Mouse (Mus musculus): ENCODE results near the gene Wdr62. TPM values are rescaled to one million over a fixed set of nuclear protein-coding genes. Genes with fewer than 3 reads are reported as not detected.
A peak's percentile ranks its signal among the peaks of the same experiment; 100 is the strongest.

The Wdr62 gene
- total RNA-seq (2021), result 1 to 10 TPM; 2.0 to 2.2 TPM
- long read RNA-seq, experiment 1, partial matches to known transcripts, result 1 of 4 reads
- long read RNA-seq, experiment 1, other reads (novel, unspliced or antisense), result 3 of 4 reads
- long read RNA-seq, experiment 2, partial matches to known transcripts, result 0 of 5 reads
- long read RNA-seq, experiment 2, other reads (novel, unspliced or antisense), result 5 of 5 reads

DNA sequence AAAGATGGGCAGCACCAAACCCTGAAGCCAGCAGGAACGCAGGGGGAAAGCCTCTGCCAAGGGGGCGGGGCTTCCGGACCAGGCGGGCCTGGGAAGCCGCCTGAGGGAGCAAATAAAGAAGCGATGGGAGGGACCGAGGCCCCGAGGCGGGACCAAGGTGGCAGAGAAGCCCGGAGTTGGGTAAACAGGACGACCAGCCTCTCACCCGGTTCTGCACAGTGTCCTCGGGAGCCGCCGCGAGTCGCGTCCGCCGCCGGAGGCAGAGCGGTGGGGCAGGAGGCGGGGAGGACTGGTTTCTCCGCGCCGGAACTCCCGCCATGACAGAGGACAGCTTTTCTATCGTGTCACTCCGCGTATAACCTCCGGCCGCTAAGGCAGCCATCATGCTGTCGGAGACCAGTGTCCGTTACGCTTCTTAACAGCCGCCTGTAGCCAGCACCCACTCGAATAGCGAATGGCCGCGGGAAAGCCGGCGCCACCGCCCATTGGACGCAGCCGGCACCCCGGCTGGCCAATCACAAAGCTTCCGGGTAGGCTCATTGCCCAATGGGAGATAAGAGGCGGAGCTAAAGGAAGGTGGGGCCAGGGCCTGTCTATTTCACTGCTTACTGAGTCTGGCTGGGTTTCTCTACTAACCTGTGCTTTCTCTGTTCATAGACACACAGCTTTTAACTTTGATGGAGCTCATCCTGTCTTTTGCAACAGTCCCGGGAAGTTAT is at the start of gene Wdr62, which contains the start of gene Thap8:
Gene Wdr62, minus strand, starts transcription at position 469 of the 719 bp plus-strand sequence.
Gene Thap8, plus strand, starts transcription at position 144 of the 719 bp plus-strand sequence.
- peak; percentile 93 for DNase-seq (ENCODE audit: low spot score)

DNA sequence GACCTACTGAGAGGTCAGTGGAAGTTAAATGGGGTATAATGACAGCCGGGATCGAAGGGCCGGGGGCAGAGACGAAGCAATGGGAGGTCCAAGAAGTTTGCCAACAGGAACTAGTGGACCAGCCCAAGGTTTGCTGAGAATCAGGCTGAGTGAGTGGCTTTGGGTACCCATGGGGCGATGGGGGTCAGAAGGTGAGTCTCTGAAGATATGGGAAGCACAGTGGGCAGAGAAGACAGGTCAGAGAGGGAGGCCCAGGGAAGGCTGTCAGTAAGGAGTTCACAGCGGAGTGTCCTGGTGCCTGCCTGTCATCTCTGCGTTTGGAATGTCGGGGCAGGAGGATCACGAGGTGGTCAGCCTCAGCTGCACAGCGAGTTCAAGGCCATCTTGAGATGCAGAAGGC is 48.2 kb upstream of the Wdr62 start:
- no peak for DNase-seq (ENCODE audit: low spot score)

DNA sequence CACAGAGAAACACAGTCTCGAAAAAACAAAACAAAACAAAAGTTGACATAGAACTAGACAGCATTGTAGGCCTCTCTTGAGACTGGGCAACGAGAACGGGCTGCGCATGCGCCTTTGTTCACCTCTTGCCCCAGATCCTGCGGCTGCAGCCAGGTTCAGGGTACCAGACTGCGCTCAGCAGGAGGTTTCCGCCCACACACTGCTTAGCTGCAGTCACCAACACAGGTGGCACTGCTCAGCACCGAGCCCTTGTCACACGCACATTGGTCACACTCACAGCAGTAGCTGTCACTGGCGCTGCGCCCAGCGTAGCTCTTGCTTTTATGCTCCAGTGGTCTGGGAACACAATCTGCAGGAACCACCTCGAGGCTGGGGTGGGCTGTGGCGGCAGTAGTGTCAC is 46.9 kb upstream of the Wdr62 start:
- no peak for DNase-seq (ENCODE audit: low spot score)

DNA sequence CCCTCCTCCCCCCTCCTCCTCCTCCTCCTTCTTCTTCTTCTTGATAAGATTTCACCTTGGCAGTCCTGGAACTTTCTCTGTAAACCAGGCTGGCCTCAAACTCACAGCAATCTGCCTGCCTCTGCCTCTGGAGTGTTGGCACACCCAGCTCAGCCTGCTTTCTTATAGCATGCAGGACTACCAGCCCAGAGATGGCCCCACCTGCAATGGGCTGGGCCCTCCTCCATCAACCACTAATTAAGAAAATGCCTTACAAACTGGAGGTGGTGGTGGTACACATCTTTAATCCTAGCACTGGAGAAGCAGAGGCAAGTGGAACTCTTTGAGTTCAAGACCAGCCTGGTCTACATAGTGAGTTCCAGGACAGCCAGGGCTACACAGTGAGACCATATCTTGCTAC is 46.2 kb upstream of the Wdr62 start:
- no peak for DNase-seq (ENCODE audit: low spot score)

DNA sequence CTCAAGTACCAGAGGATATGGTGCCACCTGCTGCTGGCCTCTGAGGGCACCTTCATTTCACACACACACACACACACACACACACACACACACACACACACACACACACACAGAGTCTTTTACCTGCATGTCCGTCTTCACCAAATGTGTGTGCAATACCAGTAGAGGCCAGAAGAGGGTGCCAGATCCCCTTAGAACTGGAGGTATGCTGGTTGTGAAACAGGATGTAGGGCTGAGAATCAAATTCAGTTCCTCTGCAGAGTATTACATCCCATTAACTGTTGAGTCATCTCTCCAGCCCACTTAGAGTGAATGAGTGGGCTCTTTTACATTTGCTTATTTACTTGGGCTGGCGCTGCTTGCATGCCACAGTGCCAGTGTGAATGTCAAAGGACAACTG is 45.1 kb upstream of the Wdr62 start:
- peak; percentile 25 for DNase-seq (ENCODE audit: low spot score)

- no peak for DNase-seq (ENCODE audit: low spot score)
Measured at GRCm38 (mm10) chr7:30324300-30324944, 44.2 kb upstream of the Wdr62 start.

GRCm38 (mm10) chr7:30323795-30324194 is 43.6 kb upstream of the Wdr62 start, which contains the start of gene Sdhaf1:
Gene Sdhaf1, minus strand, starts transcription at chr7:30323895.
- no peak for DNase-seq (ENCODE audit: low spot score)

GRCm38 (mm10) chr7:30322865-30323264 is 42.6 kb upstream of the Wdr62 start:
- DNase-seq (ENCODE audit: low spot score), result no peak

- DNase-seq (ENCODE audit: low spot score), result peak; percentile 98
Measured at GRCm38 (mm10) chr7:30322285-30322667, 42.1 kb upstream of the Wdr62 start.

DNA sequence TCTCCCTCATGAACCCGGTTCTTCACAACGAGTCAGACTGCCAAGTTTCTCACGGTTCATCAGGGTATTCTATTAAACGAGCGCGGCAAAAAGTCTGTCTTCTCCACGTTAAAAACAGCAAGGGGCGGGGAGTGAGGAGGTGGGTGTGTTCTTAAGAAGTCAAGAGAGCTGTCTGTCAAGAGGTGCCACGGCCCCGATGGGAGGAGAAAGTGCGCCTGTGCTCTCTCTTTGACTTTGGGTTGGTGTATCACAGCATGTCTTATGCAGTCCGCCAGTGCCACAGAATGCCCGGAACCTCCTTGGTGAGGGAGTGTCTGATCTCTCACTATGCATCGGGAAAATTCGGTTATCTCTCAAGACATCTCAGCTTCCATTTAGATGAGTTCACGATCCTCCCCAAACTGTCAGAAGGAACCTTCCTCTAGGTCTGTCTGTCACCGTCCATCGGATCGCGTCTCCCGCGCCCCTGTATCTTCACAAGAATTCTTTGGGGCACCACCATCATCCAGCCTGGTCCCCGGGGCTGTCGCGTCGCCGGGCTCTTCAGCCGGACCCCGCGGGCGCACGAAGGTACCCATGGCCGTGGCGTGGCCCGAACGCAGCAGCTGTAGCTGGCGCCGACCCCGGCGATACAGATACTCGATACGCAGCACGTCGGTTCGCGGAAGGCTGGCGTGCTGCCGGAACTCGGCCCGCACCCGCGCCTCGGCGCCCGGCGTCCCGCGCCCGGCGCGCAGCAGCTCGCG is 41.5 kb upstream of the Wdr62 start, which contains the start of gene E130208F15Rik:
Gene E130208F15Rik, plus strand, starts transcription at position 202 of the 746 bp plus-strand sequence.
- DNase-seq (ENCODE audit: low spot score), result peak; percentile 62

GRCm38 (mm10) chr7:30320946-30321345 is 40.7 kb upstream of the Wdr62 start:
- no peak for DNase-seq (ENCODE audit: low spot score)

- no peak for DNase-seq (ENCODE audit: low spot score)
Measured at GRCm38 (mm10) chr7:30318142-30318541, 37.9 kb upstream of the Wdr62 start.

- no peak for DNase-seq (ENCODE audit: low spot score)
Measured at GRCm38 (mm10) chr7:30315559-30316529, 35.6 kb upstream of the Wdr62 start.

- no peak for DNase-seq (ENCODE audit: low spot score)
Measured at GRCm38 (mm10) chr7:30314721-30315155, 34.5 kb upstream of the Wdr62 start, which contains the start of gene Syne4. Gene Syne4, plus strand, starts transcription at chr7:30314807.

GRCm38 (mm10) chr7:30313666-30314320 is 33.6 kb upstream of the Wdr62 start:
- no peak for DNase-seq (ENCODE audit: low spot score)

- DNase-seq (ENCODE audit: low spot score), result no peak
Measured at GRCm38 (mm10) chr7:30310136-30310535, 29.9 kb upstream of the Wdr62 start.

GRCm38 (mm10) chr7:30309395-30310129 is 29.3 kb upstream of the Wdr62 start:
- DNase-seq (ENCODE audit: low spot score), result no peak

DNA sequence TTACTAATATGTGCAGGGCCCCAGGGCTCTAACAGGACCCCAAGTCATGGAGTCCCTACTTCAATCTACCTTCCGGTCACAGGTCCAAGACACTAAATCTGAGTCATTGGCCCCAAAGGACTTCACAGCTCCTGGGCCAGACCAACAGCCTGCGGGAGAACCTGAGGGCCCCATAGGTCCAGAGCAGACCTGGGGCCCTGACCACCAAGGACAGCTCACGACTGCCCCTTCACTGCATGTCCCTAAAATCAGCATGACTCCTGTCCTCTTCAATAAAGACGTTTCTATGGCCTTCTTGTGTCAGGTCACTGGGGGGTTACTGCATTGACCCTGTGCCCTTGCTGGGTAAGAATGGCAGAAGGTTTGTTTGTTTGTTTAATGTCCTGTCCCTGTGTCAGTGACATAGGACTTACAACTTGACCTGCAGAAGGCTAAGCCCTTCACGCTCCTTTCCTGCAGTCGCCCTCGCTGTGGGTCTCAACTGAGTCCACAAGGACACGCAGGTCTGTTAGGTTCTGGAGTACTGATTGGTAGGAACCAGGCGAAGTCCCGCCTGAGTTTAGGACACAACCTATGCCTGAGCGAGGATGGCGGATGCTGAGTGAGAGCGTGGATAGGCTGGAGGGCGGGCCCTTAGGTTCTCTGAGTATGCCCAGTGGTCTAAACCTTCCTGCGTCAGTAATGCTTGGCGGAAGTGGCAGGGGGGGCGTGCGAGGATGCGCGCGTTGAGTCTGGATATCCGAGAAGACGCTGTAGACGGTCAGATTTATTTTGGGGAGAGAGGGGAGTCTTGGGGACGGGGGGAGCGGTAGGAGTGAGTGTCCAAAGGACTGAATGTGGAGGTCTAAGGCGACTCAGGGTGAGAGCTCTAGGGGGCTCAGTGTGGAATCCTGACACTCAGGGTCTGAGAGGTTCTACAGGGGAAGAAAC is 28.1 kb upstream of the Wdr62 start, which contains the start of gene Alkbh6:
Gene Alkbh6, plus strand, starts transcription at position 642 of the 930 bp plus-strand sequence.
- DNase-seq (ENCODE audit: low spot score), result peak; percentile 96

Data from gastrocnemius, adult 18-20 months (tissue).